Mouse (Mus musculus) heart, adult 10 weeks (tissue): ENCODE data around the gene Nsmce3. TPM values are rescaled to one million over a fixed set of nuclear protein-coding genes. Genes with fewer than 3 reads are reported as not detected.

ENCODE experiments used
- polyA plus RNA-seq: library from polyadenylated mRNA; stranded (reverse); fragments of 350-450 nt; fragmentation: Illumina TruSeq; extraction: RNeasy Lipid Tissue Mini Kit (QIAGEN cat#74804); gene quantifications from one replicate; pipeline ENCODE4 v1.2.3, GENCODE M21; 2014; ENCODE audit warnings: low read depth, low replicate concordance

Nsmce3 gene
- polyA plus RNA-seq, result 3.7 TPM

DNA sequence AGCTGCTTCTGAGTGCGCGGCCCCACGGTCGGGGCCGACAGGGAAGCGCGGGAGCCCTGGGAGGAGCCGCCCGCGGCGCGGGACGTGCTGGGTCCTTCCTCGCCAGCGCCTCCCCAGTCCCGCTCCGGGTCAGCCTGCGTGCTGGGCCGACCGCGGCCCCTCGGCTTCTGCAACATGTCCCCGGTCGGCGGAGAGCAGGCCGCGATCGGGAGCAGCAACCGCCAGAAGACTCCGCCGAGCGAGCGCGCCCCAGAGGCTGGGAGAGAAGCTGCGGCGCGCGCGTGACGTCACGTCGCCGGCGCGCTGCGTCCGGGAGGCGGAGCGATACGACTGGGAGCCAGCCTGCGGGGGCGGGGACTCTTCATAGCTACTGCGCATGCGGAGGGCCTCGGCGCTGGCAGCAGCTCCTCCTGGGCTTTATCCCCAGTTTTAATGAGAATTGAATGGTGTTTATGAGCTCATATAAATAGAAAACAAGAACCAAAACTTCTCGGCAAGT lies at the start of gene Nsmce3:
Nsmce3 (minus strand) TSS at position 255 of the 499 bp plus-strand sequence.

